12 mouse cellular contexts compared by ENCODE assay signal in the genomic region with DNA sequence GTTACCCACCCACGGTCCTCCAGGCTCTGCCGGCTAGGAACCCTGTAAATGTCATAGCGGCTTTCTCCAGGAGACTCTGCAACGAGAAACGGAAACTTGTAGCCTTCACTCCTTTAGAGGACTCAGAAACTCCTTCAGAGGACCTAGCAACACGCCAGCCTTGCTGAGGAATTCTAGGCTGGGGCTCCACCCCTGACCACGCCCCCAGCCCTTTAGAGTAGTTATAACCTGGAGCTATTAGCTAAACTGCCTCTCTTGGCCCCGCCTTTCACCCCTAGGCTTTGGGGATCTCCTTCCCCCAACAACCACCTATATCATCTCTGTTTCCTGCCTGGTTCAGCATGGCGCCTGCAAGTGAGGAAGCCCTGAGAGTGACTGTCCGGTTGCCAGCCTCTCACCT. TPM values are rescaled to one million over a fixed set of nuclear protein-coding genes. Genes with fewer than 3 reads are reported as not detected.
DNase-seq lines count a peak whose midpoint lies in the region; ATAC-seq and TF ChIP-seq lines count a peak whose summit lies in the region.
"Had no signal": no experiment of that assay in that cellular context is flagged by ENCODE, and none has a peak within 500 bp of the region (broad histone marks: within the 10 kb centered on the region; RNA-seq: fewer than 3 reads in every experiment).

No protein-coding gene starts in this region.

- H3K27me3 ChIP-seq in kidney, embryonic 15.5 days: peaks cover 34% of the 10 kb centered on the region
- H3K27me3 ChIP-seq in kidney, adult 2 months (replicated peaks; ENCODE audit: control insufficient read depth, insufficient read depth, low read length): no peaks in the 10 kb centered on the region
- peaks cover 22% of the 10 kb centered on the region for H3K27me3 ChIP-seq in lung, embryonic 16.5 days (ENCODE audit: control insufficient read depth, insufficient read depth, low read depth, low read length)

- H3K4me3 ChIP-seq in kidney, embryonic 15.5 days (replicated peaks): no peak overlapping the region
- no peak overlapping the region for H3K4me3 ChIP-seq in kidney, adult 2 months (ENCODE audit: insufficient read depth, low read depth, low read length)
- peak overlapping the region; percentile 5 to 16; a peak in 2 of 4 replicates for H3K4me3 ChIP-seq in ES-E14 (ENCODE audit: insufficient read depth in 1 of 2, low read depth in 1 of 2, low read length in 2 of 2, poor library complexity in 1 of 2, severe bottlenecking in 1 of 2)
- no peak overlapping the region for H3K4me3 ChIP-seq in lung, embryonic 16.5 days (ENCODE audit: low read length)
- H3K4me3 ChIP-seq: stomach, embryonic 15.5 days had no signal

- no peaks in the 10 kb centered on the region; the same call in 1 of the 2 replicates for H3K9me3 ChIP-seq in kidney, embryonic 15.5 days (replicated peaks)
- H3K9me3 ChIP-seq in ES-E14 (ENCODE audit: control insufficient read depth, insufficient read depth, low read depth, low read length): no peaks in the 10 kb centered on the region
- H3K9me3 ChIP-seq in lung, embryonic 16.5 days (ENCODE audit: control insufficient read depth, low read length): no peaks in the 10 kb centered on the region
- H3K9me3 ChIP-seq: stomach, embryonic 15.5 days had no signal

- peaks cover 8% of the 10 kb centered on the region for H3K36me3 ChIP-seq in kidney, embryonic 15.5 days
- no peaks in the 10 kb centered on the region for H3K36me3 ChIP-seq in kidney, adult 2 months (ENCODE audit: control insufficient read depth, insufficient read depth, low read length)
- peaks cover 6% of the 10 kb centered on the region; the same call in 1 of the 2 replicates for H3K36me3 ChIP-seq in ES-E14 (ENCODE audit: control insufficient read depth, insufficient read depth, low read length, poor library complexity, severe bottlenecking)
- H3K36me3 ChIP-seq in lung, embryonic 16.5 days (ENCODE audit: control insufficient read depth, insufficient read depth, low read length): peaks cover 6% of the 10 kb centered on the region
- H3K36me3 ChIP-seq: stomach, embryonic 15.5 days had no signal

- no peak for DNase-seq in kidney, adult 2 months
- DNase-seq in ES-E14 (ENCODE audit: low read depth, low spot score): peak; percentile 81
- DNase-seq in gastrocnemius, postnatal 4 days (ENCODE audit: low spot score in 2 of 2): no peak
- no peak for DNase-seq in left cerebral cortex, postnatal 10 days (ENCODE audit: extremely low spot score in 1 of 2, low spot score in 2 of 2)
- DNase-seq: cerebellum, adult 9-11 months; heart, adult 18-20 months; right cerebral cortex, postnatal 14 days had no signal

- H3K4me1 ChIP-seq in kidney, embryonic 15.5 days: peaks cover 20% of the 10 kb centered on the region
- no peaks in the 10 kb centered on the region for H3K4me1 ChIP-seq in kidney, adult 2 months (ENCODE audit: control insufficient read depth, insufficient read depth, low read length)
- peaks cover 5 to 45% of the 10 kb centered on the region in 2 experiments for H3K4me1 ChIP-seq in ES-E14 (ENCODE audit: control insufficient read depth in 2 of 2, insufficient read depth in 2 of 2, low read length in 2 of 2, poor library complexity in 1 of 2)
- peaks cover 4% of the 10 kb centered on the region; the same call in 1 of the 2 replicates for H3K4me1 ChIP-seq in lung, embryonic 16.5 days (replicated peaks; ENCODE audit: control insufficient read depth, insufficient read depth, low read length)

- in situ Hi-C loops in ES-E14 (cut with MboI; ENCODE audit: low sequenced_read_pairs in 2 of 2, unreplicated experiment in 2 of 2): no loop called here

- 31% methylated on average over 10 of the region's 10 CpGs for WGBS in kidney, embryonic 15.5 days
- 42% methylated on average over 10 of the region's 10 CpGs for WGBS in kidney, adult 2 months
- 32% methylated on average over 10 of the region's 10 CpGs for WGBS in lung, embryonic 16.5 days

- intact Hi-C loops in left cerebral cortex, postnatal 10 days (cut with DNase I): no loop called here

- peak overlapping the region; percentile 18; the same call in 1 of the 2 replicates for H3K4me2 ChIP-seq in kidney, embryonic 15.5 days
- H3K4me2 ChIP-seq in lung, embryonic 16.5 days (ENCODE audit: low read depth, low read length): no peak overlapping the region
- H3K4me2 ChIP-seq: stomach, embryonic 15.5 days had no signal

- H3K9ac ChIP-seq in kidney, embryonic 15.5 days: no peak overlapping the region
- H3K9ac ChIP-seq in ES-E14 (ENCODE audit: insufficient read depth, low read depth, low read length, poor library complexity, severe bottlenecking): no peak overlapping the region
- peak overlapping the region; percentile 21; the same call in 1 of the 2 replicates for H3K9ac ChIP-seq in lung, embryonic 16.5 days (ENCODE audit: low read length)
- H3K9ac ChIP-seq: stomach, embryonic 15.5 days had no signal

- no peak for TF ChIP-seq CTCF in kidney, adult 2 months (conservative IDR thresholded peaks at IDR 0.05; ENCODE audit: insufficient read depth, insufficient read length, low read depth, low read length)

- no peak for ATAC-seq in kidney, embryonic 15.5 days (replicated peaks; ENCODE audit: low FRiP score)
- 0 out of 2 replicates have a peak, but pooled peaks have one; percentile 23 for ATAC-seq in common myeloid progenitor, adult 5-6 weeks (replicated peaks; ENCODE audit: low read depth, poor library complexity, severe bottlenecking)
- peak; percentile 25; the same call in 1 of the 2 replicates for ATAC-seq in lung, embryonic 16.5 days (ENCODE audit: low read depth)

- H3K27ac ChIP-seq in kidney, embryonic 15.5 days: no peak overlapping the region
- H3K27ac ChIP-seq in kidney, adult 2 months (ENCODE audit: insufficient read depth, low read depth, low read length): no peak overlapping the region
- no peak overlapping the region for H3K27ac ChIP-seq in ES-E14 (ENCODE audit: insufficient read depth, low read depth, low read length, poor library complexity, severe bottlenecking)
- no peak overlapping the region for H3K27ac ChIP-seq in lung, embryonic 16.5 days (ENCODE audit: low read length)
- H3K27ac ChIP-seq: macrophage; stomach, embryonic 15.5 days had no signal

- no peak for TF ChIP-seq POLR2A in kidney, adult 2 months (IDR thresholded peaks at IDR 0.05; ENCODE audit: low read depth, low read length)

TF ChIP-seq in ES-E14, 5 proteins besides CTCF, POLR2A, EP300 and RAD21:
- TF ChIP-seq MAFK (IDR thresholded peaks at IDR 0.05; ENCODE audit: insufficient read depth, low read depth, low read length) (no peak), ZNF384 (IDR thresholded peaks at IDR 0.05; ENCODE audit: low read depth, low read length) (no peak), HCFC1 (IDR thresholded peaks at IDR 0.05; ENCODE audit: borderline replicate concordance, insufficient read depth, low read length) (no peak), ZC3H11A (IDR thresholded peaks at IDR 0.05; ENCODE audit: borderline replicate concordance, low read depth, low read length) (no peak), CHD2 (IDR thresholded peaks at IDR 0.05; ENCODE audit: low read depth, low read length) (no peak)

RNA-seq across cellular contexts. Expression of gene Tjp3, which starts 11.9 kb away (rescaled TPM):
- polyA plus RNA-seq in kidney, embryonic 15.5 days (2015; fragmentation: Nextera tagmentation; extraction: Ambion mirVana): 15.9 and 18.1 TPM in 2 replicates
- polyA plus RNA-seq in kidney, adult 2 months (2012; rRNA removed): 13.2 and 19.0 TPM in 2 replicates
- 5.2 and 15.2 TPM in 2 replicates for total RNA-seq in ES-E14 (2012; rRNA removed)
- 3.5 and 4.4 TPM in 2 replicates for total RNA-seq in common myeloid progenitor, adult 5-6 weeks (2017)
- 29.3 and 32.9 TPM in 2 replicates for polyA plus RNA-seq in lung, embryonic 16.5 days (2015; fragmentation: Nextera tagmentation; extraction: Ambion mirVana)
- under 1 TPM; 0.25 to 0.44 TPM for total RNA-seq in gastrocnemius, postnatal 4 days (2021)
- under 1 TPM; 0.39 to 0.49 TPM for total RNA-seq in left cerebral cortex, postnatal 10 days (2021)

RNA-seq across cellular contexts. Expression of gene Apba3, which starts 12.7 kb away (rescaled TPM):
- polyA plus RNA-seq in kidney, embryonic 15.5 days (2015; fragmentation: Nextera tagmentation; extraction: Ambion mirVana): 59.7 and 63.4 TPM in 2 replicates
- polyA plus RNA-seq in kidney, adult 2 months (2012; rRNA removed): 142 and 147 TPM in 2 replicates
- 72.3 and 90.2 TPM in 2 replicates for total RNA-seq in ES-E14 (2012; rRNA removed)
- 12.1 and 14.5 TPM in 2 replicates for total RNA-seq in common myeloid progenitor, adult 5-6 weeks (2017)
- polyA plus RNA-seq in lung, embryonic 16.5 days (2015; fragmentation: Nextera tagmentation; extraction: Ambion mirVana): 61.2 and 69.2 TPM in 2 replicates
- total RNA-seq in gastrocnemius, postnatal 4 days (2021): 10 to 100 TPM; 49.2 to 50.2 TPM
- 10 to 100 TPM; 23.7 to 32.6 TPM for total RNA-seq in left cerebral cortex, postnatal 10 days (2021)

RNA-seq across cellular contexts. Expression of gene Mrpl54, which starts 12.8 kb away (rescaled TPM):
- polyA plus RNA-seq in kidney, embryonic 15.5 days (2015; fragmentation: Nextera tagmentation; extraction: Ambion mirVana): 230 and 244 TPM in 2 replicates
- polyA plus RNA-seq in kidney, adult 2 months (2012; rRNA removed): 130 TPM in 2 replicates
- total RNA-seq in ES-E14 (2012; rRNA removed): 114 and 138 TPM in 2 replicates
- 132 and 198 TPM in 2 replicates for total RNA-seq in common myeloid progenitor, adult 5-6 weeks (2017)
- 202 and 210 TPM in 2 replicates for polyA plus RNA-seq in lung, embryonic 16.5 days (2015; fragmentation: Nextera tagmentation; extraction: Ambion mirVana)
- 10 to 100 TPM; 90.0 to 97.6 TPM for total RNA-seq in gastrocnemius, postnatal 4 days (2021)
- 10 to 100 TPM; 47.8 to 52.7 TPM for total RNA-seq in left cerebral cortex, postnatal 10 days (2021)

RNA-seq across cellular contexts. Expression of gene Pip5k1c, which starts 13.3 kb away (rescaled TPM):
- polyA plus RNA-seq in kidney, embryonic 15.5 days (2015; fragmentation: Nextera tagmentation; extraction: Ambion mirVana): 51.0 and 61.3 TPM in 2 replicates
- polyA plus RNA-seq in kidney, adult 2 months (2012; rRNA removed): 70.7 and 76.3 TPM in 2 replicates
- 27.3 and 34.6 TPM in 2 replicates for total RNA-seq in ES-E14 (2012; rRNA removed)
- 24.4 and 36.8 TPM in 2 replicates for total RNA-seq in common myeloid progenitor, adult 5-6 weeks (2017)
- polyA plus RNA-seq in lung, embryonic 16.5 days (2015; fragmentation: Nextera tagmentation; extraction: Ambion mirVana): 41.0 and 43.1 TPM in 2 replicates
- 10 to 100 TPM; 35.8 TPM for total RNA-seq in gastrocnemius, postnatal 4 days (2021)
- total RNA-seq in left cerebral cortex, postnatal 10 days (2021): 100 to 1,000 TPM; 336 to 340 TPM

RNA-seq across cellular contexts. Expression of gene Matk, which starts 26.8 kb away (rescaled TPM):
- polyA plus RNA-seq in kidney, embryonic 15.5 days (2015; fragmentation: Nextera tagmentation; extraction: Ambion mirVana): 5.8 and 6.8 TPM in 2 replicates
- polyA plus RNA-seq in kidney, adult 2 months (2012; rRNA removed): 0.57 and 1.5 TPM in 2 replicates
- 0.85 and 5.0 TPM in 2 replicates for total RNA-seq in ES-E14 (2012; rRNA removed)
- total RNA-seq in common myeloid progenitor, adult 5-6 weeks (2017): 19.7 and 20.3 TPM in 2 replicates
- 2.9 and 3.5 TPM in 2 replicates for polyA plus RNA-seq in lung, embryonic 16.5 days (2015; fragmentation: Nextera tagmentation; extraction: Ambion mirVana)
- under 1 TPM; 0.34 to 0.78 TPM for total RNA-seq in gastrocnemius, postnatal 4 days (2021)
- total RNA-seq in left cerebral cortex, postnatal 10 days (2021): 100 to 1,000 TPM; 223 to 225 TPM

Comparison
In these comparisons a context has a peak if more than half of its experiments do, and no peak if none do; other contexts are left out.
1. H3K4me3 ChIP-seq: peak in ES-E14 (2 of 2); none in kidney, embryonic 15.5 days (single experiment), kidney, adult 2 months (single experiment) and lung, embryonic 16.5 days (single experiment).